Mouse (Mus musculus) activated CD4-positive, CD25-positive, alpha-beta regulatory T cell (primary cell): ENCODE data around the gene Angptl2. TPM values are rescaled to one million over a fixed set of nuclear protein-coding genes. Genes with fewer than 3 reads are reported as not detected.

Source experiments
- polyA plus RNA-seq, 2 experiments: library from polyadenylated mRNA; unstranded; fragments of 100-300 nt; shearing (Covaris generic); gene quantifications; one replicate each; pipeline ENCODE4 v1.2.1; 2017

Angptl2 gene
- polyA plus RNA-seq = 10 to 100 TPM; 11.6 to 33.2 TPM

DNA sequence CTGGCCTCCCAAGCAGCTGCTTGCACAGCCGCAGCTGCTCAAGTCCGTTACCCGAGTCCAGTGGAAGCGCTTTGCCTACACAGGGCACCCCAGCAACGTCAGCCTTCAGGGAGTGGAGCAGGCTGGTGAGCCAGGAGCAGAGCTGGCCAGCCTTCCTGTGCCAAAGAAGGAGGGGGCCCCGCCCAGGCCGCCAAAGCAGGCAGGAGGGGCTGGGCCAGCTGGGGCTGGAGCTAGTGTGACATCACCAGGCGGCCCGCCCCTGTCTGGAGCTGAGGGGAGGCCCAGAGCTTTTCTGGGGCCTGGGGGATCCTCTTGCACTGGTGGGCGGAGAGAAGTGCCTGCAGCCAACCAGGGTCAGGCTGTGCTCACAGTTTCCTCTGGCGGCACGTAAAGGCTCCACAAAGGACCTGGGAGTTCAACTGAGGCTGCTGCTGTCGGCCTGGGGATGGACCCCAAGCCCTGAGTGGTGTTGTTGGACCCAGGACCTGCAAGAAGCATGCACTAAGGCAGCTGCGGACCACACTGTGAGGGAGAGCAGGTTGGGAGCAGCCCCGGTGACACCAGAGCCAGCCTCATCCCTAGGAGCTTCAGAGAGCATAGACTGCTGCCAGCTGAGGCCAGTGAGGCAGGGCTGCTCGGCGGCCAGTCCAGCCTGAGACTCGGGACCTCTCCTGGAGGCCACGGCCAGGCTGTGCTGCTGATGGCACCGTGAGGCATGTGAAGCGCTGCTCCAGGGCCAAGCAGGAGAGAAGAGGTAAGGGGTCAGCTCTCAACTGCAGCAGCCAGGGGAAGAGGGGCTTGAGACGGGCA lies at the start of gene Angptl2:
Angptl2 (plus strand) TSS at position 370 of the 810 bp plus-strand sequence.

Other genes with a start within 250 kb of the Angptl2 start
- 1 to 10 TPM; 8.5 to 9.2 TPM for gene Slc2a8, start 234.0 kb upstream of the Angptl2 start, polyA plus RNA-seq
- 1 to 10 TPM in 1 of 2 experiments, under 1 TPM in 1; 0.62 to 1.0 TPM for gene Garnl3, start 84.4 kb upstream of the Angptl2 start, polyA plus RNA-seq
- 1 to 10 TPM; 5.9 to 6.7 TPM for gene Ralgps1, start 155.4 kb downstream of the Angptl2 start, polyA plus RNA-seq
- gene Zbtb34, start 215.3 kb downstream of the Angptl2 start, polyA plus RNA-seq = 1 to 10 TPM; 2.3 to 3.5 TPM